Mouse (Mus musculus): ENCODE measurements around the gene Rdh7. TPM values are rescaled to one million over a fixed set of nuclear protein-coding genes. Genes with fewer than 3 reads are reported as not detected.
"Not testable (repeated sequence)": the region's sequence is repeated elsewhere in the genome, so short reads cannot be mapped to it uniquely, and the experiment has no call there.

Gene Rdh7
- polyA plus RNA-seq, 1 experiment from 2014 or later: not detected

- H3K27ac ChIP-seq (replicated peaks): no peak overlapping the region
- no peak overlapping the region for H3K4me3 ChIP-seq
- WGBS: 90% methylated on average over 2 of the region's 2 CpGs
- no peaks in the 10 kb centered on the region for H3K9me3 ChIP-seq
- H3K36me3 ChIP-seq (replicated peaks): no peaks in the 10 kb centered on the region
- no peaks in the 10 kb centered on the region for H3K4me1 ChIP-seq
- no peaks in the 10 kb centered on the region for H3K27me3 ChIP-seq (replicated peaks; ENCODE audit: low read depth, poor library complexity, severe bottlenecking)
- no peak for DNase-seq (ENCODE audit: low spot score)
Measured at GRCm38 (mm10) chr10:127838539-127838938, 50.1 kb downstream of the Rdh7 start.

- not testable (repeated sequence) for DNase-seq (ENCODE audit: low spot score); H3K4me3 ChIP-seq; H3K36me3 ChIP-seq (replicated peaks); H3K4me1 ChIP-seq; H3K27ac ChIP-seq (replicated peaks); H3K9me3 ChIP-seq; H3K27me3 ChIP-seq (replicated peaks; ENCODE audit: low read depth, poor library complexity, severe bottlenecking)
- WGBS: 91% methylated on average over 5 of the region's 5 CpGs
Measured at GRCm38 (mm10) chr10:127837793-127838192, 50.8 kb downstream of the Rdh7 start.

GRCm38 (mm10) chr10:127835292-127835691 lies 53.3 kb downstream of the Rdh7 start:
- H3K4me3 ChIP-seq: no peak overlapping the region
- no peak for DNase-seq (ENCODE audit: low spot score)
- WGBS: 86% methylated on average over 5 of the region's 5 CpGs
- H3K27me3 ChIP-seq (replicated peaks; ENCODE audit: low read depth, poor library complexity, severe bottlenecking): no peaks in the 10 kb centered on the region
- no peaks in the 10 kb centered on the region for H3K36me3 ChIP-seq (replicated peaks)
- H3K9me3 ChIP-seq: no peaks in the 10 kb centered on the region
- H3K27ac ChIP-seq (replicated peaks): no peak overlapping the region
- no peaks in the 10 kb centered on the region for H3K4me1 ChIP-seq

GRCm38 (mm10) chr10:127834186-127834585 lies 54.4 kb downstream of the Rdh7 start:
- WGBS: 96% methylated on average over 1 of the region's 1 CpGs
- DNase-seq (ENCODE audit: low spot score); H3K27me3 ChIP-seq (replicated peaks; ENCODE audit: low read depth, poor library complexity, severe bottlenecking); H3K4me1 ChIP-seq; H3K36me3 ChIP-seq (replicated peaks); H3K4me3 ChIP-seq; H3K27ac ChIP-seq (replicated peaks); H3K9me3 ChIP-seq: not testable (repeated sequence)

Other genes starting within 250 kb of the Rdh7 start
- gene Stat6, start 245.8 kb downstream of the Rdh7 start, polyA plus RNA-seq (2016; fragmentation: Nextera tagmentation; extraction: Ambion mirVana): 10.4 and 11.5 TPM in 2 replicates
- 10.0 and 10.7 TPM in 2 replicates for gene Nemp1, start 221.9 kb downstream of the Rdh7 start, polyA plus RNA-seq (2016; fragmentation: Nextera tagmentation; extraction: Ambion mirVana)
- 11.6 and 12.1 TPM in 2 replicates for gene Nab2, start 220.2 kb downstream of the Rdh7 start, polyA plus RNA-seq (2016; fragmentation: Nextera tagmentation; extraction: Ambion mirVana)
- 0.54 and 0.71 TPM in 2 replicates for gene Myo1a, start 183.6 kb downstream of the Rdh7 start, polyA plus RNA-seq (2016; fragmentation: Nextera tagmentation; extraction: Ambion mirVana)
- gene Tac2, start 164.3 kb downstream of the Rdh7 start, polyA plus RNA-seq (2016; fragmentation: Nextera tagmentation; extraction: Ambion mirVana): 1.5 and 2.0 TPM in 2 replicates
- gene Zbtb39, start 149.3 kb downstream of the Rdh7 start, polyA plus RNA-seq (2016; fragmentation: Nextera tagmentation; extraction: Ambion mirVana): 5.3 and 5.4 TPM in 2 replicates
- 0.46 and 0.53 TPM in 2 replicates for gene Gpr182, start 137.1 kb downstream of the Rdh7 start, polyA plus RNA-seq (2016; fragmentation: Nextera tagmentation; extraction: Ambion mirVana)
- gene Rdh1, start 129.1 kb downstream of the Rdh7 start, polyA plus RNA-seq (2016; fragmentation: Nextera tagmentation; extraction: Ambion mirVana): 0.07 and 0.08 TPM in 2 replicates
- 0.15 and 0.17 TPM in 2 replicates for gene Rdh16f1, start 129.0 kb downstream of the Rdh7 start, polyA plus RNA-seq (2016; fragmentation: Nextera tagmentation; extraction: Ambion mirVana)
- not detected in 2 replicates for gene Rdh9, start 112.4 kb downstream of the Rdh7 start, polyA plus RNA-seq (2016; fragmentation: Nextera tagmentation; extraction: Ambion mirVana)
- gene Rdh16, start 87.7 kb downstream of the Rdh7 start, polyA plus RNA-seq (2016; fragmentation: Nextera tagmentation; extraction: Ambion mirVana): not detected in 2 replicates
- gene Rdh19, start 38.9 kb downstream of the Rdh7 start, polyA plus RNA-seq (2016; fragmentation: Nextera tagmentation; extraction: Ambion mirVana): not detected in 2 replicates
- not detected in 2 replicates for gene Rdh16f2, start 22.3 kb downstream of the Rdh7 start, polyA plus RNA-seq (2016; fragmentation: Nextera tagmentation; extraction: Ambion mirVana)
- not detected in 2 replicates for gene Sdr9c7, start 9.7 kb upstream of the Rdh7 start, polyA plus RNA-seq (2016; fragmentation: Nextera tagmentation; extraction: Ambion mirVana)
- not detected in 2 replicates for gene Hsd17b6, start 118.8 kb upstream of the Rdh7 start, polyA plus RNA-seq (2016; fragmentation: Nextera tagmentation; extraction: Ambion mirVana)
- 106 and 111 TPM in 2 replicates for gene Prim1, start 126.4 kb upstream of the Rdh7 start, polyA plus RNA-seq (2016; fragmentation: Nextera tagmentation; extraction: Ambion mirVana)
- gene Naca, start 146.8 kb upstream of the Rdh7 start, polyA plus RNA-seq (2016; fragmentation: Nextera tagmentation; extraction: Ambion mirVana): 907 and 927 TPM in 2 replicates
- gene Ptges3, start 170.1 kb upstream of the Rdh7 start, polyA plus RNA-seq (2016; fragmentation: Nextera tagmentation; extraction: Ambion mirVana): 711 and 729 TPM in 2 replicates
- 2,197 and 2,277 TPM in 2 replicates for gene Atp5b, start 194.5 kb upstream of the Rdh7 start, polyA plus RNA-seq (2016; fragmentation: Nextera tagmentation; extraction: Ambion mirVana)
- 14.7 and 17.5 TPM in 2 replicates for gene Baz2a, start 202.8 kb upstream of the Rdh7 start, polyA plus RNA-seq (2016; fragmentation: Nextera tagmentation; extraction: Ambion mirVana)

All from embryonic facial prominence, embryonic 10.5 days (tissue).